Mouse (Mus musculus): ENCODE results near the gene Gucy2d.

Gene Gucy2d

DNA sequence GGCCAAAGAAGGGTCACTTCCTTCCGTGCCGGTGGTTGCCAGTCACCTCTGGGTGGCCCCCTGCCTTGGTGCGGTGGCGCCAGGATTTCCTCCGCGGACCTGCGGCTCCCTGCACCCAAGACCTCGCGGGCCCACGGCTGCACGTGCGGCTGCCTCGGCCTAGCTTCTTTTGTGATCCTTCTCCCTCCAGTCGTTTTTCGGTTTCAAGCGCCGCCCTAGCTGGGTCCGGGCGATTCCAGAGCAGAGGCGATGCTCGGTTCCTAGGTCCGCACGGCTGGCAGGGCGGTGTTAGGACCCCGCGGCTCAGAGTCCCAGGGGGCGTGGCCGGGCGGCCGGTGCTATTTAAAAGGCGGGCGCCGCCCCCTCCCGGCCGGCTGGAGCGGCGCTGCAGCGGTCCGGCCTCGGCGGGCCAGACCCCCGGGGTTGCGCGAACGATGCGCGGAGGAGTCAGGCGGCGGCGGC, 49.4 kb downstream of the Gucy2d start:
- DNase-seq (ENCODE audit: low read depth in 1 of 2, low spot score in 2 of 2): peak in 1 of 2 experiments; percentile 35

DNA sequence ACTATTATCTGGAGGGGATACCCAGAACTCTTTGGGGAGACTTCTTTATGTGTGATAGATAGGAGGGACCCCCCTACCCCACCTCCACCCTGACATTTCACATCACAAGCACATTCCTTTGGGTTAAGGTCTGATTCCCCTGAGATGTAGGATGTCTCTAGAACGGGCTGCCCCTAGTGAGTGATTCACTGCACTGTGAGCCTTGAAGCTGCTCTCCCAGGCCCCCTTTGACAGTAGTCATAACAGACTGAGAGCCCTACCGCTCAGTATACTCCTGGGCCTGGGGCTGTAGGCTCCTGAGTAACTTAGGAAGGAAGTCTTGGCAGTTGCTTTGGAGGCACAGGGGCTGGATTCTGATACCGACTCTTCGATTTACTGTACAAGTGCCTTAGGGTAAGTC, 50.1 kb downstream of the Gucy2d start:
- DNase-seq (ENCODE audit: low read depth in 1 of 2, low spot score in 2 of 2): no peak

DNA sequence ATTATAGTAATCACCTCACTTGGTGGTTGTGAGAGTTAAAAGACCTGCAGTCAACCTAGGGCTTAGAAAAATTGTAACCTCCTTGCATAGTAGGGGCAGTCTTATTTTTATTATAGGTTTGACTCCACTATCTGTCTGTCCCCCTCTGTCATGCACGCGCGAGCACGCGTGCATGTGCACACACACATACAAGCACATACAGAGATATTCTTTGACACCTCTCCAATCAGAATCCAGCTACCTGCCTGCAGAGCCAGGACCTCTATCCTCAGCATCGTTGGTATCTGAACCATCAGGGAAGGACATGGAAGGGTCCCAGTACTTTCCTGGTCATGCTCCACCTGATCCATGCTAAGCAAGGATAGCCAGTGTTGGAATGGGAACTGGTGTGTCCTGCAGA, 50.7 kb downstream of the Gucy2d start:
- DNase-seq (ENCODE audit: low read depth in 1 of 2, low spot score in 2 of 2): no peak

GRCm38 (mm10) chr7:98491451-98492200, 51.4 kb downstream of the Gucy2d start:
- no peak for DNase-seq (ENCODE audit: low read depth in 1 of 2, low spot score in 2 of 2)

- no peak for DNase-seq (ENCODE audit: low read depth in 1 of 2, low spot score in 2 of 2)
Observed at GRCm38 (mm10) chr7:98492331-98492730, 52.1 kb downstream of the Gucy2d start.

GRCm38 (mm10) chr7:98493307-98493706, 53.1 kb downstream of the Gucy2d start:
- DNase-seq (ENCODE audit: low read depth in 1 of 2, low spot score in 2 of 2): no peak

- no peak for DNase-seq (ENCODE audit: low read depth in 1 of 2, low spot score in 2 of 2)
Observed at GRCm38 (mm10) chr7:98493901-98494480, 53.8 kb downstream of the Gucy2d start.

DNA sequence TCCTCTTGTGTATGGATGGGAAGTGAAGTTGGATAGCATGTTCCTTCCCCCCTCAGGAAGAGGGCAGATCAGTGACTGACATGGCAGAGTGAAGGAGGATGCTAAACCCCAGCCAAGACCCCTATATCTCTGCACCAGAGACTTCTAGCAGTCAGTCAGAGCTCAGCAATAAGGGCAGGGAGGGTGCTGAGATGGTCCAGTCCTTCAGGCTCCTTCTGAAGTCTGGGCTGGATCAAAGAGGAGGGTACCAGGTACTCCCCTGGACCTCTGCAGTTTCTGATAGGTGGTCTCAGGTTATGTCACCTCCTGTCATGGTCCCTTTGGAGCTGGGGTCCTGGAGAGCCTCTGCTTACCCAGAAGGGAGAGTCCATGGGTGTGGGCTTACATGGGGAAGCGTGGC, 55.4 kb downstream of the Gucy2d start:
- no peak for DNase-seq (ENCODE audit: low read depth in 1 of 2, low spot score in 2 of 2)

DNA sequence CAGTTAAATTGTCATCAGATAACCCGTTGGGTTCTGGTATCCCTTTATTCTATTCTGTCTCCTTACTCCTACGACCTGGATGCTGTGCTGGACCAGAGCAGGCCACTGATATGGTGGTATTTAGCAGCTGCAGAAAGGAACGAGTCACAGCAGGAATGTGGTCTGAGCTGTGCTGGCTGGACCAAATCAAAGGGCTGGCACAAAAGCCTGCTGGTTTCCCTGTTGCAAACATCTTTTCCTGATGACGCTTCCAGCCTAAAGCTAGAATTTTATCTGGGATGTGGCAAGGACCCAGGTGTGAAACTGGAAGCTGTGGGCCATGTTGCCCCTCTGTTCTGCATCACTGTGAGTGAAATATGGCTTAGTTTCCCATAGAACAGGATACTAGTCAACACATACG, 57.2 kb downstream of the Gucy2d start:
- DNase-seq (ENCODE audit: low read depth in 1 of 2, low spot score in 2 of 2): no peak

DNA sequence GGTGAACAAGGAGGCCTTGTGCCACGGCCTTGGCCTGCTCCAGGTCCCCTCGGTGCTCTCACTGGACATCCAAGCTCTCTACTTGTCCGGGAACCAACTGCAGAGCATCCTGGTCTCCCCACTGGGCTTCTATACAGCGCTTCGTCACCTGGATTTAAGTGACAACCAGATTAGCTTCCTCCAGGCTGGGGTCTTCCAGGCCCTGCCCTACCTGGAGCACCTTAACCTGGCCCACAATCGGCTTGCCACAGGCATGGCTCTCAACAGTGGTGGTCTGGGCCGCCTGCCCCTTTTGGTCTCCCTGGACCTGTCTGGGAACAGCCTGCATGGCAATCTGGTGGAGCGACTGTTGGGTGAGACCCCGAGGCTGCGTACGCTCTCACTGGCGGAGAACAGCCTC, 57.9 kb downstream of the Gucy2d start:
- DNase-seq (ENCODE audit: low read depth in 1 of 2, low spot score in 2 of 2): no peak

GRCm38 (mm10) chr7:98498656-98499560, 58.7 kb downstream of the Gucy2d start:
- DNase-seq (ENCODE audit: low read depth in 1 of 2, low spot score in 2 of 2): no peak

GRCm38 (mm10) chr7:98499561-98500292, 59.5 kb downstream of the Gucy2d start:
- DNase-seq (ENCODE audit: low read depth in 1 of 2, low spot score in 2 of 2): no peak

DNA sequence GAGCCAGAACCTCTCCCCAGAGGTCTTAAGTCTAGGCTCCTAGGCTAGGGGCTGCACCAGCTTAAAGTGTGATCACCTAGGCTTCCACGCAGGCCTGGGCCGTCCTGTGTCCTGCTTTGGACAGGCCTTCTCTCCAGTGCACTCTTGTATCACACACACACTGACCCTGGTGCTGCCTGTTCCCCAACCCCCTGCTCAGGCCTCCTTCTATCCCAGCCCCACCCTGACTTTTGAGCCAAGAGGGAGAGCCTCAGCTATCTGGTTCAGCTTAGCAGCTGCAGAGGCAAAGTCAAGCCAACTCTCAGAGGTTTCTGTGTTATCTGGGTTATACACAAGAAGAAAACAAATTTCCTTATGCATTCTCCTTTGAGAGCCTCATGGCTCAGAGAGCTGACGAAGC, 60.3 kb downstream of the Gucy2d start:
- DNase-seq (ENCODE audit: low read depth in 1 of 2, low spot score in 2 of 2): no peak

DNA sequence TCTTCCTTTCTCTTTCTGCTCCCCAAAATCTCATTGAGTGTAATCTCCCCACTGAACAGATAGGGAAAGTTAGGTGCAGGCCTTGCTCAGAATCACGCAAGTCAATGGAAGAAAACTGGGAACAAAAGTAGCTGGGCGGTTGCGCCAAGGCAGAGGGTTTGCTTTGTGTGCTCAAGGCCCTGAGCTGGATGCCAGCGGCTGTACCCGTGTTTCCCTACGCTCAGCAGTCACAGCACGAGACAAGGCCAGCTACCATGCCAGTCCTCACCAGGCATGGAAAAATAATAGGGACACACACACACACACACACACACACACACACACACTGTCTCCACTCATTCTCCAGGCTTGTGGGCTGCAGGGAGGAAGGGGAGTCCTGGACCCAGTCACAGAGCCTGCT, 60.9 kb downstream of the Gucy2d start:
- no peak for DNase-seq (ENCODE audit: low read depth in 1 of 2, low spot score in 2 of 2)

DNA sequence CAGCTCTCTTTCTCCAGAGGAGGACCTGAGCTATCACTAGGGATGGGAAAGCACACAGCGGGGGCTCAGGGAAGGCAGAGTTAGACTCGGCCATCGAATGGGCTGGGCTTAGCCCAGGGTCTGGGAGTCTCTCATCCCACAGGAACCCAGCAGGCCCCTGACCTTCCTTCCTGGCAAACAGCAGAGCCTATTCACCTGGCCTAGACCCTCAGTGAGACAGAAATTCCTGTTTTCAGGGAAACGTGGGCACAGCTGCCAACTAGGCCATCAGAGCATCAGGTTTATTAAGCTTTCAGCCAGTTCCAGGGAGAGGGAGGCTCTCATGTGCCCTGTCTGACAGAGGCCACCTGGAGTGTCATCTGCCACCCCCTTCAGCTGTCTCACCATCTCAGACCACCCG, 62.7 kb downstream of the Gucy2d start:
- DNase-seq (ENCODE audit: low read depth in 1 of 2, low spot score in 2 of 2): no peak

DNA sequence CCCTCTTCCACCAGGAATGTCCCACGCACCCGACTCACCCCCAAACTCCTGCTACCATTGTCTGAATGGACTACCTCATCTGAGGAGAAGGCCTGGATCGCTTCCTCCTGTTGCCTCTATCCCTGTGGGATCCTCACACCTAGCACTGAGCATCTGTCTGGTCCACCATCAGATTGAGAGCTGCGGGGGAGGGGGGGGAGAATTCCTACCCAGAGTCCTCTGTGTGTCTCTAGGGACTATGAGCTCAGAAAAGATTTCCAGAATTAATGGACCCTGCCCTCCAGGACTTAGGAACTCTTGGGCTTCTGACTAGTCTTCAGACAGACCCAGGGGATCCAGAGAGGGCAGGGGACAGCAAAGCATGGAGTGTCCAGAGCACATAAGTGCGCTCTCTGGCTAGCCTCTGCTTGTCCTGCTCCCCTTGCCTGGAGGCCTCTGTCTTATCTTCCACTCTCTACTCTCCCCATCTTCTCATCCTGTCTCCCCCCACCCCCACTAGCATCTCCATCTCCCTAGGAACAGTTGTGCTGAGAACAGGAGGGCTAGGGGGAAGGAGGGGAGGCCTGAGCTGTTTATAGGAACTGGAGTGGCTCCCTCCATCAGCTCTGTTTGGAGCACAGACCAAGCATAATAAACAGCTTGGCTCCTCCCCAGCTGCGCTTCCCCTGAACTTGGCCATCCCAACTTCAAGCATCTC, 63.9 kb downstream of the Gucy2d start:
- no peak for DNase-seq (ENCODE audit: low read depth in 1 of 2, low spot score in 2 of 2)

DNA sequence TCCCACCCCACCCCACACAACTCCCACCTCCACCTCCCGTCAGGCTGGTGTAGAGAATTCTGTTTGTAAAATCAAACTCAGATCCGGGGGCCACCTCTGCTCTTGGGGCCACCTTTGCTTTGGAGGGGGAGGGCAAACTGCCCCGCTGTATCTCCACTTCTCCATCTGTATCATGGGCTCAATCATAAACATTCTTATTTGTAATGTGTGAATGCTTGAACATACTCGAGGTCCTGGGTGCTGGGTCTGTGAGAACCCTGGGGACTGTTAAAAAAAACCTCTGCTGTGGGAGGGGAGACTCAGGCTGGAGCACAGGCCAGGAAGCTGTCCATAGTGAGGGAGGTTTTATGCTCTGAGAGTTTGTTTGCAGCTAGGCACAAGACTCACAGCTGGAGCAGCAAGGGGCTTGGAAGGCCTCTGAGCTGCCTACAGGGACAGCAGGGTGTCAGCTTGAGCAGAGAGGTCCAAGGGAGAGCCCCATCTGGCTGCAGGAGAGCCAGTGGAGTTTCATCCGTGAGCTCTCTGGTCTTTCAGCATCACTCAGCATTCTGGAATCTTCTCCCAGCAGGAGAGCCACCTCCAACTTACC, 64.6 kb downstream of the Gucy2d start:
- DNase-seq (ENCODE audit: low read depth in 1 of 2, low spot score in 2 of 2): no peak

GRCm38 (mm10) chr7:98505664-98506063, 65.4 kb downstream of the Gucy2d start:
- DNase-seq (ENCODE audit: low read depth in 1 of 2, low spot score in 2 of 2): no peak

DNA sequence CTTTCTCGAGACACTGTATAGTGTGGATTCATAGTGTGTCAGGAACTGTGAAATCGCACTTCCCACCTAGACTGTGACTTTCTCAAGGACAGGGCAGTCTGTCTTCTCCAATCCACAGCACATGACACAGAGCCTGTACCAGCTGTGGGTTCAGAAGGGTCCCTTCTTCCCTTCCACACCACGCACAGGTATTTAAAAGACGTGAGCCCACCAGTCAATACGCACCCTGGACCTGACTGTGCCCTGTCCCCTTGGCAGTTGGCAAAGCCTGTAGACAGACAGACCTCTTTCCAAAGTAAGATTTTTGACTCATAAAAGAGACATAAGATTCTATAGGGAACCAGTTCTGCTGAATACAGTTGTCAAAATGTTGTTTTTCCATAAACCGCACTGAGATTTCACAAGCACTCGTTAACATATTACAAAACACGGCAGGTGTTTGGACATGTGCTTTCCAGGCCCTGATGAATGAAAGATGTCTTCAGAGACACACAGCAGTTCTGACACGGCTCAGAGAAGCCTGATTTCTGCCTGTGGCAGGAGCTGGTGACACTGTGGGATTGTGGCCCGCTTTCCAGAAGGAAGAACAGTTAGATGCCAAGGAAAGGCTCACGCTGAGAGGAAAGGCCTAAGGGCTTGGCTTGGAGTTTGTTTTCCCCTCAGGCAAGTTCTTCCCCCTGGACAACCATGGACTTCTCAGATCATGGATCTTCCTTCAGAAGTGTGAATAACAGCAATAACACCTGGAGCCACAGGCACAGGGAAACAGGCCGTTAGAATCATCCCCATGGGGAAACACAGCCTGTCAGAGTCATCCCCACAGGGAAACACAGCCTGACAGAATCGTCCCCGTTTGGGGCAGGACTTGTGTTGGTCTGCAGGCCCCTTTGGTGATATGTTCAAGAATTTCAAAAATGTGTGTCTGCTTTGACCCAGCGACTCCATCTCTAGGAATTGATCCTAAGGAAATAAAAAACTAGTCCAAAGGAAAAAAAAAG, 71.0 kb downstream of the Gucy2d start:
- no peak for DNase-seq (ENCODE audit: low read depth in 1 of 2, low spot score in 2 of 2)

Measured in monocyte, adult 2 months (primary cell).